Mouse (Mus musculus) forebrain, embryonic 15.5 days (tissue): ENCODE measurements around the gene Ppp1r9b. TPM values are rescaled to one million over a fixed set of nuclear protein-coding genes. Genes with fewer than 3 reads are reported as not detected.
A peak's percentile ranks its signal among the peaks of the same experiment; 100 is the strongest.

Source experiments
- ATAC-seq: fragments of 200-750 bp; cut with Nextera tagmentation; replicated peaks from 2 replicates; pipeline ENCODE4 v1.8.0; 2017; ENCODE audit warnings: mild to moderate bottlenecking, moderate TSS enrichment, moderate library complexity
- H3K27ac ChIP-seq: fragments of 300-500 bp; sonication (generic); replicated peaks from 2 replicates; pipeline ENCODE4 v1.5.1; 2015; ENCODE audit warnings: mild to moderate bottlenecking, inconsistent platforms
- H3K27me3 ChIP-seq: fragments of 300-500 bp; sonication (generic); 2 replicates; pipeline ENCODE4 v1.6.1; 2015; ENCODE audit warnings: inconsistent platforms
- H3K36me3 ChIP-seq: fragments of 300-500 bp; sonication (generic); 2 replicates; pipeline ENCODE4 v1.6.1; 2015; ENCODE audit warnings: mild to moderate bottlenecking, inconsistent platforms
- H3K4me1 ChIP-seq: fragments of 300-500 bp; sonication (generic); 2 replicates; pipeline ENCODE4 v1.6.1; 2015; ENCODE audit warnings: inconsistent platforms
- H3K4me2 ChIP-seq: fragments of 300-500 bp; sonication (generic); replicated peaks from 2 replicates; pipeline ENCODE4 v1.6.1; 2015; ENCODE audit warnings: mild to moderate bottlenecking, inconsistent platforms
- H3K4me3 ChIP-seq: fragments of 300-500 bp; sonication (generic); 2 replicates; pipeline ENCODE4 v1.5.1; 2015; ENCODE audit warnings: mild to moderate bottlenecking, inconsistent platforms
- H3K9ac ChIP-seq: fragments of 300-500 bp; sonication (generic); replicated peaks from 2 replicates; pipeline ENCODE4 v1.6.1; 2015; ENCODE audit warnings: mild to moderate bottlenecking, inconsistent platforms
- H3K9me3 ChIP-seq: fragments of 300-500 bp; sonication (generic); 2 replicates; pipeline ENCODE4 v1.6.1; 2016; ENCODE audit warnings: inconsistent platforms
- WGBS: fragments of 180-500 bp; shearing (Covaris S2); methylation state at CpG from one replicate; pipeline ENCODE4 v1.1.7; 2015; ENCODE audit warnings: mixed read lengths; 5-methylcytosine and 5-hydroxymethylcytosine counted together
- polyA plus RNA-seq: library from polyadenylated mRNA; unstranded; fragments of >200 nt; fragmentation: Nextera tagmentation; extraction: Ambion mirVana; gene quantifications from 2 replicates; pipeline ENCODE4 v1.2.1, GENCODE M21; 2015

Gene Ppp1r9b
- polyA plus RNA-seq, 1 experiment from 2014 or later, result 23.0 TPM

DNA sequence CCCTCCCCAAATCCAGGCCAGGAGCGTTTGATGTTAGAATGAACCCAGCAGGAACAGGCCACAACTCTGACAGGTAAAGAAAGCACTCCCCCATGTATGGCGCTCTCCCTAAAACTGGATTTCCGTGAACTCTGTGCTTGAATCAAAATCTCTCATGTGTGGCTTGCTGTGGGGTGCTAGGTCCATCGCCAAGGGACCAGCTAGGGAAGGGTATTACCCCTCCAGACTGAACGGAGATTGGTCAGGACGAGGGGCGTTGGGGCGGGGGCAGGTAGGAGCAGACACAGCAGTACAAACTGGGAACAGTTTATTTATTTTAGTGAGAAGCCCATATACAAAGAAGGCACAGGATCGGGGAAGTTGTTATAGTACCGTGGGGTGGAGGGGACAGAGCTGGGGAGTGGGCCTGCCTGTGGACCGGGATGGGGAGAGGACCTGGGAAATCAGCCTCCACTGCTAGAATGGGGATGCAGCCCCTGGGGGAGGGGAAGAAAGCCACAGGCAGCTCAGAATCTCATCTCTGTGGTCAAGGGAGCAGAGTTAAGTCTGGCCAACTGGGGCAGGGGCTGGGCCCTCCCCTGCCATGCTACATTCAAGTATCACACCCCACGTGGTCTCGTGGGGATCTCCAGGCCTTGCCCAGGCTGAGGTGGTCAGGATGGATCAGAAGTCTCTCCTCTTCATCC lies 53.5 kb downstream of the Ppp1r9b start:
- Histone ChIP-seq H3K4me2 (no peak overlapping the region), H3K9ac (no peak overlapping the region), H3K4me3 (no peak overlapping the region), H3K27me3 (no peaks in the 10 kb centered on the region), H3K9me3 (no peaks in the 10 kb centered on the region), H3K36me3 (no peaks in the 10 kb centered on the region), H3K27ac (no peak overlapping the region), H3K4me1 (peaks cover 19% of the 10 kb centered on the region)
- ATAC-seq, result no peak
- 49% methylated on average over 13 of the region's 13 CpGs for WGBS

DNA sequence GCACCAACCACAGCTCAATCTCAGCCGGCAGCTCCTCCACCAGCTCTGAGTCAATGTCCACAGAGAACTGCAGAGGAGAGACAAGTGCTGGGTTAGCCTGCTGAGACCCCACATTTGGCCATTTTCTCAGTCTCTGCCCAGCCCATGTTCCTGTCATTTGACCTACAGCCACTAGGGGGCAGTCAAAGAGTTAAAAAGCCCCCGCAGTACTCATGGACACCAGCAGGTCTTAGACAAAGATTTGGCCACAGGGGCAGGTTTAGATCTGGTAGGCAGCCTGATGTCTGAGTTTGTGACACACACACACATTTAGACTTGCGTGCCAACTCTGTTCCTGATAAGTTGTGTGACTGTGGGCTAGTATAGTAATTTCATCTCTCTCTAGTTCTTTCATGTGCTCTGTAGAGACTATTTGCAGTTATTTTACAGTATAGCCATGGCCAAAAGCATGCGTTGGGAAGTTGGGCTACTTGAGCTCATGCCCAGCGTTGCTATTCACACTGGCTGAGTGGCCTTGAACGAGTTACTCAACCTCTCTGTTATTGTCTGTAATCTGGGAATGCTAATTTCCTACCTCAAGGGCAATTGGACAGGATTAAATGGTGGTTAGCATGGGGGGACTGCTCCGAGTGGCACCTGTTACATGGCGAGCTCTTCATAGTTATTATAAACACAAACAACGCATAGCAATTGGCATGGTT lies 56.3 kb downstream of the Ppp1r9b start:
- Histone ChIP-seq H3K9ac (no peak overlapping the region), H3K27ac (no peak overlapping the region), H3K27me3 (no peaks in the 10 kb centered on the region), H3K9me3 (no peaks in the 10 kb centered on the region), H3K36me3 (no peaks in the 10 kb centered on the region), H3K4me2 (no peak overlapping the region), H3K4me3 (no peak overlapping the region), H3K4me1 (no peaks in the 10 kb centered on the region; the same call in 1 of the 2 replicates)
- WGBS, result 57% methylated on average over 9 of the region's 9 CpGs
- ATAC-seq, result peak; percentile 17; the same call in 1 of the 2 replicates

GRCm38 (mm10) chr11:95053062-95053461 lies 62.2 kb downstream of the Ppp1r9b start:
- no peak overlapping the region for H3K27ac ChIP-seq
- H3K4me2 ChIP-seq, result no peak overlapping the region
- H3K4me3 ChIP-seq, result no peak overlapping the region
- H3K9ac ChIP-seq, result no peak overlapping the region
- 87% methylated on average over 9 of the region's 9 CpGs for WGBS
- no peak for ATAC-seq
- no peaks in the 10 kb centered on the region for H3K9me3 ChIP-seq
- H3K36me3 ChIP-seq, result no peaks in the 10 kb centered on the region
- H3K4me1 ChIP-seq, result peaks cover 9% of the 10 kb centered on the region
- H3K27me3 ChIP-seq, result peaks cover 2% of the 10 kb centered on the region; the same call in 1 of the 2 replicates

Other genes starting within 250 kb of the Ppp1r9b start
- gene Cdc34b, start 249.3 kb upstream of the Ppp1r9b start, polyA plus RNA-seq, result 0.15 TPM in 1 of 2 replicates, not detected in the other
- 0.13 TPM in 1 of 2 replicates, not detected in the other for gene Tmem92, start 208.3 kb upstream of the Ppp1r9b start, polyA plus RNA-seq
- gene Col1a1, start 54.8 kb upstream of the Ppp1r9b start, polyA plus RNA-seq, result 40.2 and 40.5 TPM in 2 replicates
- gene Hils1, start 23.4 kb upstream of the Ppp1r9b start, polyA plus RNA-seq, result not detected in 2 replicates
- not detected in 2 replicates for gene Sgca, start 14.7 kb upstream of the Ppp1r9b start, polyA plus RNA-seq
- 120 and 123 TPM in 2 replicates for gene Samd14, start 18.8 kb downstream of the Ppp1r9b start, polyA plus RNA-seq
- 26.4 and 27.3 TPM in 2 replicates for gene Pdk2, start 50.3 kb downstream of the Ppp1r9b start, polyA plus RNA-seq
- 5.9 and 6.9 TPM in 2 replicates for gene Itga3, start 85.8 kb downstream of the Ppp1r9b start, polyA plus RNA-seq
- not detected in 2 replicates for gene Dlx3, start 129.1 kb downstream of the Ppp1r9b start, polyA plus RNA-seq
- gene Dlx4, start 155.2 kb downstream of the Ppp1r9b start, polyA plus RNA-seq, result not detected in 2 replicates